Mouse (Mus musculus): ENCODE measurements around the gene Rpl18a. TPM values are rescaled to one million over a fixed set of nuclear protein-coding genes. Genes with fewer than 3 reads are reported as not detected.

The Rpl18a gene
- polyA plus RNA-seq, 1 experiment from 2014 or later, result 2,771 TPM

DNA sequence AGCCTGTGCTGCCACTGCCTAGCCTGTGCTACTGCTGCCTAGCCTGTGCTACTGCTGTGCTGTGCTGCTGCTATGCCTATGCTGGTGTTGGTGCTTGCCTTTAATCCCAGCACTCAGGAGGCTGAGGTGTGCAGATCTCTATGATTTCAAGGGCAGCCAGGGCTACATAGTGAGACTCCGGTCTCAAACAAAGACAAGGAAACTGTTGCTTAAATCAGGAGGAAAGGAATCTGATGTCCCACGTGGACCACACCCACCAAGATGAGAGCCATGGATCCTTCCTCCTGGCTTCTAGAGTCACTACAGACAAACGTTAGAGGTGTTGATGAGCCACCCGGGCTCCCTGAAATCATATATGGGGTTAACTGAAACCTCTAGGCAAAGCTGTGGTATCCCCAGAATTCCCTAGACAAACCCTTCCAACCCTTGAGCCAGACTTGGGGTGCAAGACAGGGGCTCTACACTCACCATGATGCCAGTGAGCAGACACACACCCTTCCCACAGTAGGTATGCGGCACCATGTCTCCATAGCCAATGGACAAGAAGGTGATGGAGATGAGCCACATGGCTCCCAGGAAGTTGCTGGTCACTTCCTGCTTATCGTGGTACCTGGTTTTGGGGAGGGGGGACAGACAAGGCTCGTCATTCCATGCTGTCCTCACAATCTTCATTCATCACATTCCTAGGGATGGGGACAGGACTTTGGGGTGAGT is 46.9 kb downstream of the Rpl18a start:
- Histone ChIP-seq H3K4me2 (replicated peaks) (no peak overlapping the region), H3K4me1 (no peaks in the 10 kb centered on the region), H3K9me3 (no peaks in the 10 kb centered on the region), H3K27ac (replicated peaks) (no peak overlapping the region), H3K4me3 (no peak overlapping the region), H3K9ac (replicated peaks) (no peak overlapping the region), H3K36me3 (0 out of 2 replicates have a peak, but pooled peaks cover 2% of the 10 kb centered on the region), H3K27me3 (no peaks in the 10 kb centered on the region)
- 85% methylated on average over 7 of the region's 7 CpGs for WGBS
- no peak for ATAC-seq (replicated peaks)

DNA sequence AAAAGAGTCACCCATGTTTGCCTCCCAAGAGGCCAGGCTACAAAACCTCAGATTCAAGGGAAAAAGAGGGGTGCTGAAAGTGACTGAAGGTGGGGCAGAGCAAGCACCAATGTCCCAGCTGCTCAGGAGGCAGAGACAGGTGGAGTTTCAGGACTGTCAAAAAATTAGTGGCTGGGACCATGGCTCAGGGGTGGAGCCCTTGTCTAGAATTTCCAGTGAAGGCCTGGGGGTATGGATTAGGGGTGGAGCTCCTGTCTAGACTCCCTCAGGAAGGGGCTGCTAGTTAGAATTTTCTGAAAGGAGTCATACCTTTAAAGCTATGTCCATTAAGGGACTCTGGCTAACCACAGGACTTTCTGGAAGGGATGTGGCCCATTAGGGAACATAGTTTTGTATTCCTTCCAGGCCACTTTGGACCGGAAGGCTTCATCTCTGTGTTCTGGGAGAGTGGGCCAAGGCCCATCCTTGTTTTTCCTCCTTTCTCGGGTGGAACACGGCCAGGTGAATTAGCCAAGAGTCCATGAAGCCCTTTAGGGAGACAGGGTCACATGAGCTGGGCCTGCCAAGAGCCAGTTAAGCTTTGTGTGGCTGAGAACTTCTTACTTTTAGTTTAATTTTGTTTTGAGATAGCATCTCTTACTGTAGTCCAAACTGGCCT is 47.8 kb downstream of the Rpl18a start:
- Histone ChIP-seq H3K4me1 (no peaks in the 10 kb centered on the region; the same call in 1 of the 2 replicates), H3K27ac (replicated peaks) (no peak overlapping the region), H3K4me2 (replicated peaks) (no peak overlapping the region), H3K9ac (replicated peaks) (no peak overlapping the region), H3K27me3 (no peaks in the 10 kb centered on the region), H3K9me3 (no peaks in the 10 kb centered on the region), H3K36me3 (0 out of 2 replicates have a peak, but pooled peaks cover under 1% of the 10 kb centered on the region), H3K4me3 (no peak overlapping the region)
- no peak for ATAC-seq (replicated peaks)
- WGBS, result 81% methylated on average over 3 of the region's 3 CpGs

DNA sequence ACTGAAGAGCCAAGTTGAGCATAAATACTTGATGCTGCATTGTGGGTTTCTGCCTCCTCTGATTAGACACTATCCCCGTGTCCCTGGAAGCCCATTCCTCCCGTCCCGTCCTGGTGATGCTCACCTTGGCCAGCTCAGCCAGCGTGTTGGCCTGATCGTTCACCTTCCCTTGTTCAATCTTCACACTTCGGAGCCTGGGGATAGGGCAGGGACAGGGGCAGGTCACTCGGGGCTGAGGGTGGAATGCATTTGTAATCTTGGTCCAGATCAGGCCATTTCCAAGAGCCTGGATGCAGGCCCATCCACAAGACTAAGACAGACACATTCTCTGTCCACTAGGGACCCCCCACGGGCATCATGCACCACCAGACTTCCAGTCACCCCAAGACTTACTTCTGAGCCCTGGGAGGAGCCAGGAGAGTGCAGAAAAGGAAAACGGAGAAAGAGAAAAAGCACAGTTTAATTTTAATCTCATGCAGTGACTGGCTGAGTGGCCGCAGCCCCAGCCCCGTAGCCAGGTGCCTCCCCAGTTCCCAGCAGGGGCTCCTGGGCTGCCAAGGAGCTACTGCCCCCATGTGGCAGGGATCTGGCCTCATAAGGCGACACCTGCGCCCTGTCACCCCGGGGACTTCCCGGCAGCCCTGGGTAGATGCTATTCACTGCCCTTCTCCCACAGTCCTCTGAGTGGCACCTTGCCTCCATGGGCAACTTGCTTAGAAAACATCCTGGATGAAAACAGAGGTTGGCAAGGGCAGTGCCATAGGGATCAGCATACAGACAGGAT is 50.6 kb downstream of the Rpl18a start:
- Histone ChIP-seq H3K4me2 (replicated peaks) (no peak overlapping the region), H3K4me3 (no peak overlapping the region), H3K36me3 (no peaks in the 10 kb centered on the region), H3K27me3 (no peaks in the 10 kb centered on the region), H3K9me3 (no peaks in the 10 kb centered on the region), H3K9ac (replicated peaks) (no peak overlapping the region), H3K4me1 (no peaks in the 10 kb centered on the region; the same call in 1 of the 2 replicates), H3K27ac (replicated peaks) (no peak overlapping the region)
- WGBS, result 61% methylated on average over 15 of the region's 15 CpGs
- no peak for ATAC-seq (replicated peaks)

DNA sequence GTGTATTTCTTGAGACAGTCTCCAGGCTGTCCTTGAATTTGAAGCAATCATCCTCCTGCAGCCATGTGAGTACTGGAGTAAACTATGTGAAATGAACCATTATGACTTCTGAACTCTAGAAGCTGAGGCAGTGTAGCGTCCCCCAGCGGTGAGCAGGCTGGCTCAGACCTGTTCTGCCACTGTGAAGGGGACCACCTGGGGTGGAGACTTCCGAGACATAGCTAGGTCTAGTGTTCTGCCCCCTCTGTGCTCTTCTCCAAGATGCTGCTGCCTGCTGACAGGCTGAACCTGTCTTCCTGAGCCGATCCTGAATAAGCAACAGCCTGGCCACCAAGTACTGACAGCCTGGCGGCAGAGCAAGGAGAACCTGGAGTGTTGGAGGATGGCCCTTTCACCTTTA is 52.1 kb downstream of the Rpl18a start:
- H3K4me1 ChIP-seq, result peaks cover 9% of the 10 kb centered on the region
- no peak for ATAC-seq (replicated peaks)
- WGBS, result 47% methylated on average over 5 of the region's 5 CpGs
- no peak overlapping the region for H3K4me2 ChIP-seq (replicated peaks)
- H3K9ac ChIP-seq (replicated peaks), result no peak overlapping the region
- no peaks in the 10 kb centered on the region for H3K9me3 ChIP-seq
- no peaks in the 10 kb centered on the region for H3K36me3 ChIP-seq
- no peaks in the 10 kb centered on the region for H3K27me3 ChIP-seq
- no peak overlapping the region for H3K4me3 ChIP-seq
- H3K27ac ChIP-seq (replicated peaks), result no peak overlapping the region

MicroRNA genes within 50 kb of the gene (microRNA counts, 519-probe panel; counts per million panel counts)
- microRNA mmu-miR-1969, result not detected

Small RNAs within 50 kb of the gene (microRNA-seq; reads per million reads assigned to microRNA genes)
- 3.7 reads per million, percentile 12 among the genes with 10 or more reads in this experiment for gene Mir1969
- gene Mir7067, result 0.88 reads per million

Other genes starting within 250 kb of the Rpl18a start
- gene Pgpep1, start 237.0 kb downstream of the Rpl18a start, polyA plus RNA-seq (2015; fragmentation: Nextera tagmentation; extraction: Ambion mirVana), result 63.6 and 70.2 TPM in 2 replicates
- 211 and 228 TPM in 2 replicates for gene Lsm4, start 224.2 kb downstream of the Rpl18a start, polyA plus RNA-seq (2015; fragmentation: Nextera tagmentation; extraction: Ambion mirVana)
- gene Jund, start 198.5 kb downstream of the Rpl18a start, polyA plus RNA-seq (2015; fragmentation: Nextera tagmentation; extraction: Ambion mirVana), result 89.0 and 96.0 TPM in 2 replicates
- gene Iqcn, start 194.0 kb downstream of the Rpl18a start, polyA plus RNA-seq (2015; fragmentation: Nextera tagmentation; extraction: Ambion mirVana), result 0.13 and 0.14 TPM in 2 replicates
- not detected in 2 replicates for gene Gm3336, start 178.9 kb downstream of the Rpl18a start, polyA plus RNA-seq (2015; fragmentation: Nextera tagmentation; extraction: Ambion mirVana)
- gene Pde4c, start 173.7 kb downstream of the Rpl18a start, polyA plus RNA-seq (2015; fragmentation: Nextera tagmentation; extraction: Ambion mirVana), result 0.13 and 0.22 TPM in 2 replicates
- gene Rab3a, start 142.7 kb downstream of the Rpl18a start, polyA plus RNA-seq (2015; fragmentation: Nextera tagmentation; extraction: Ambion mirVana), result 319 and 328 TPM in 2 replicates
- 51.5 and 57.7 TPM in 2 replicates for gene Mpv17l2, start 136.5 kb downstream of the Rpl18a start, polyA plus RNA-seq (2015; fragmentation: Nextera tagmentation; extraction: Ambion mirVana)
- gene Pik3r2, start 120.7 kb downstream of the Rpl18a start, polyA plus RNA-seq (2015; fragmentation: Nextera tagmentation; extraction: Ambion mirVana), result 126 and 127 TPM in 2 replicates
- gene Mast3, start 92.4 kb downstream of the Rpl18a start, polyA plus RNA-seq (2015; fragmentation: Nextera tagmentation; extraction: Ambion mirVana), result 24.6 and 25.0 TPM in 2 replicates
- 0.08 and 0.18 TPM in 2 replicates for gene Il12rb1, start 89.0 kb downstream of the Rpl18a start, polyA plus RNA-seq (2015; fragmentation: Nextera tagmentation; extraction: Ambion mirVana)
- 9.0 and 9.6 TPM in 2 replicates for gene Arrdc2, start 57.7 kb downstream of the Rpl18a start, polyA plus RNA-seq (2015; fragmentation: Nextera tagmentation; extraction: Ambion mirVana)
- gene Kcnn1, start 34.2 kb downstream of the Rpl18a start, polyA plus RNA-seq (2015; fragmentation: Nextera tagmentation; extraction: Ambion mirVana), result 12.4 and 14.3 TPM in 2 replicates
- gene Ccdc124, start 23.5 kb downstream of the Rpl18a start, polyA plus RNA-seq (2015; fragmentation: Nextera tagmentation; extraction: Ambion mirVana), result 160 and 166 TPM in 2 replicates
- gene Slc5a5, start 4.7 kb downstream of the Rpl18a start, polyA plus RNA-seq (2015; fragmentation: Nextera tagmentation; extraction: Ambion mirVana), result 1.4 and 1.6 TPM in 2 replicates
- gene Map1s, start 8.5 kb upstream of the Rpl18a start, polyA plus RNA-seq (2015; fragmentation: Nextera tagmentation; extraction: Ambion mirVana), result 60.1 and 62.0 TPM in 2 replicates